Mouse (Mus musculus): Measurements from ENCODE around the gene Foxs1. TPM values are rescaled to one million over a fixed set of nuclear protein-coding genes. Genes with fewer than 3 reads are reported as not detected.

Foxs1 gene
- 1 to 10 TPM; 4.6 to 6.5 TPM for total RNA-seq (2021)
- long read RNA-seq, experiment 1, transcript Foxs1-201 (1 exons, 1,311 nt): major isoform, 8 of 8 reads
- long read RNA-seq, experiment 1, partial matches to known transcripts: 0 of 8 reads
- long read RNA-seq, experiment 1, other reads (novel, unspliced or antisense): 0 of 8 reads
- long read RNA-seq, experiment 2, partial matches to known transcripts: 0 of 2 reads
- long read RNA-seq, experiment 2, other reads (novel, unspliced or antisense): 0 of 2 reads

- DNase-seq: peak; percentile 42
Observed at GRCm38 (mm10) chr2:152933048-152933447, at the start of gene Foxs1. Foxs1 (minus strand) TSS chr2:152933208.

- DNase-seq: no peak
Observed at GRCm38 (mm10) chr2:152976991-152977390, 44.0 kb upstream of the Foxs1 start.

GRCm38 (mm10) chr2:152965555-152965954, 32.5 kb upstream of the Foxs1 start:
- no peak for DNase-seq

GRCm38 (mm10) chr2:152962091-152962793, 29.2 kb upstream of the Foxs1 start, which contains the start of gene Ttll9:
Ttll9 (plus strand) TSS chr2:152962485.
- DNase-seq: peak; percentile 57

GRCm38 (mm10) chr2:152958116-152958515, 25.1 kb upstream of the Foxs1 start:
- no peak for DNase-seq

- no peak for DNase-seq
Observed at GRCm38 (mm10) chr2:152951850-152952720, 19.1 kb upstream of the Foxs1 start.

GRCm38 (mm10) chr2:152951065-152951849, 18.2 kb upstream of the Foxs1 start, which contains the start of gene Dusp15:
Dusp15 (minus strand) TSS chr2:152951698.
- DNase-seq: peak; percentile 27

- no peak for DNase-seq
Observed at GRCm38 (mm10) chr2:152950358-152951064, 17.5 kb upstream of the Foxs1 start.

GRCm38 (mm10) chr2:152948438-152949020, 15.5 kb upstream of the Foxs1 start:
- no peak for DNase-seq

GRCm38 (mm10) chr2:152947098-152947497, 14.1 kb upstream of the Foxs1 start:
- no peak for DNase-seq

- no peak for DNase-seq
Observed at GRCm38 (mm10) chr2:152944013-152944412, 11.0 kb upstream of the Foxs1 start.

- DNase-seq: no peak
Observed at GRCm38 (mm10) chr2:152943568-152943967, 10.6 kb upstream of the Foxs1 start.

- DNase-seq: no peak
Observed at GRCm38 (mm10) chr2:152942898-152943515, 10.0 kb upstream of the Foxs1 start.

GRCm38 (mm10) chr2:152941776-152942175, 8.8 kb upstream of the Foxs1 start:
- no peak for DNase-seq

GRCm38 (mm10) chr2:152941106-152941505, 8.1 kb upstream of the Foxs1 start:
- no peak for DNase-seq

GRCm38 (mm10) chr2:152939846-152940245, 6.8 kb upstream of the Foxs1 start:
- DNase-seq: peak; percentile 60

- DNase-seq: peak; percentile 71
Observed at GRCm38 (mm10) chr2:152933614-152934013, 606 bp upstream of the Foxs1 start.

GRCm38 (mm10) chr2:152931456-152932160, 1.4 kb downstream of the Foxs1 start:
- DNase-seq: no peak

- peak; percentile 41 for DNase-seq
Observed at GRCm38 (mm10) chr2:152930276-152930675, 2.7 kb downstream of the Foxs1 start.

GRCm38 (mm10) chr2:152928988-152929370, 4.0 kb downstream of the Foxs1 start:
- DNase-seq: no peak

Measured in gastrocnemius, postnatal 10 days (tissue).